In genomic region chr10:82974201-82974600, GRCm38 (mm10) we compare ENCODE assay signal across 15 mouse cellular contexts. TPM values are rescaled to one million over a fixed set of nuclear protein-coding genes. Genes with fewer than 3 reads are reported as not detected.
DNase-seq lines count a peak whose midpoint lies in the region; ATAC-seq lines count a peak whose summit lies in the region.
"Had no signal": no experiment of that assay in that cellular context is flagged by ENCODE, and none has a peak within 500 bp of the region (broad histone marks: within the 10 kb centered on the region; RNA-seq: fewer than 3 reads in every experiment).

No protein-coding gene starts in this region.

- peaks cover 15% of the 10 kb centered on the region for H3K4me1 ChIP-seq in kidney, embryonic 15.5 days
- H3K4me1 ChIP-seq in liver, embryonic 15.5 days (replicated peaks): peaks cover 25% of the 10 kb centered on the region
- H3K4me1 ChIP-seq: midbrain, embryonic 12.5 days; neural tube, embryonic 12.5 days had no signal

- no peak for DNase-seq in kidney, postnatal 36 days
- peak; percentile 49 for DNase-seq in thymus, postnatal 0 days (ENCODE audit: low spot score)
- DNase-seq in cerebellum, postnatal 10 days: no peak
- DNase-seq in cerebellum, postnatal 36 days: no peak
- no peak for DNase-seq in layer of hippocampus, adult 8-10 months (ENCODE audit: low spot score in 2 of 2)
- DNase-seq: adrenal gland, adult 2 months; embryo, embryonic 11 days; kidney, postnatal 4 days had no signal

- ATAC-seq in kidney, embryonic 15.5 days (replicated peaks; ENCODE audit: low FRiP score): peak; percentile 25; the same call in 1 of the 2 replicates
- ATAC-seq in erythroblast, adult 5-6 weeks (replicated peaks; ENCODE audit: low FRiP score, poor library complexity, severe bottlenecking): peak; percentile 54; the same call in 1 of the 2 replicates
- ATAC-seq in liver, embryonic 15.5 days (ENCODE audit: insufficient read depth): peak; percentile 78
- ATAC-seq: hindbrain, embryonic 16.5 days had no signal

- H3K4me3 ChIP-seq in kidney, embryonic 15.5 days (replicated peaks): no peak overlapping the region
- no peak overlapping the region for H3K4me3 ChIP-seq in liver, embryonic 15.5 days (replicated peaks)
- H3K4me3 ChIP-seq: heart, embryonic 13.5 days; midbrain, embryonic 12.5 days; neural tube, embryonic 12.5 days had no signal

- H3K4me2 ChIP-seq in kidney, embryonic 15.5 days: no peak overlapping the region
- H3K4me2 ChIP-seq in liver, embryonic 15.5 days: no peak overlapping the region
- H3K4me2 ChIP-seq: heart, embryonic 13.5 days; midbrain, embryonic 12.5 days; neural tube, embryonic 12.5 days had no signal

- no peaks in the 10 kb centered on the region for H3K27me3 ChIP-seq in kidney, embryonic 15.5 days
- H3K27me3 ChIP-seq in liver, embryonic 15.5 days: peaks cover 16% of the 10 kb centered on the region
- H3K27me3 ChIP-seq: midbrain, embryonic 12.5 days; neural tube, embryonic 12.5 days had no signal

- 87% methylated on average over 5 of the region's 5 CpGs for WGBS in kidney, embryonic 15.5 days
- WGBS in liver, embryonic 15.5 days (ENCODE audit: insufficient replicate concordance): 15% methylated on average over 5 of the region's 5 CpGs

- no peak overlapping the region for H3K9ac ChIP-seq in kidney, embryonic 15.5 days
- H3K9ac ChIP-seq in liver, embryonic 15.5 days: no peak overlapping the region
- H3K9ac ChIP-seq: heart, embryonic 13.5 days; midbrain, embryonic 12.5 days; neural tube, embryonic 12.5 days had no signal

- H3K9me3 ChIP-seq in kidney, embryonic 15.5 days (replicated peaks): no peaks in the 10 kb centered on the region
- H3K9me3 ChIP-seq in liver, embryonic 15.5 days (replicated peaks): no peaks in the 10 kb centered on the region
- H3K9me3 ChIP-seq: heart, embryonic 13.5 days; midbrain, embryonic 12.5 days; neural tube, embryonic 12.5 days had no signal

- H3K27ac ChIP-seq in kidney, embryonic 15.5 days: no peak overlapping the region
- no peak overlapping the region for H3K27ac ChIP-seq in liver, embryonic 15.5 days (replicated peaks)
- H3K27ac ChIP-seq: heart, embryonic 13.5 days; midbrain, embryonic 12.5 days; neural tube, embryonic 12.5 days had no signal

- H3K36me3 ChIP-seq in kidney, embryonic 15.5 days: no peaks in the 10 kb centered on the region
- H3K36me3 ChIP-seq in liver, embryonic 15.5 days (replicated peaks): no peaks in the 10 kb centered on the region
- H3K36me3 ChIP-seq: heart, embryonic 13.5 days; midbrain, embryonic 12.5 days; neural tube, embryonic 12.5 days had no signal

RNA-seq across cellular contexts. Expression of gene Chst11, which starts 11.1 kb away (rescaled TPM):
- 3.8 and 4.7 TPM in 2 replicates for polyA plus RNA-seq in kidney, embryonic 15.5 days (2015; fragmentation: Nextera tagmentation; extraction: Ambion mirVana)
- total RNA-seq in erythroblast, adult 5-6 weeks (2015; ENCODE audit: low replicate concordance): 1.7 and 7.3 TPM in 2 replicates
- total RNA-seq in erythroblast, adult 5-6 weeks (2017; ENCODE audit: low replicate concordance): 7.0 and 9.5 TPM in 2 replicates
- polyA plus RNA-seq in liver, embryonic 15.5 days (2015; fragmentation: Nextera tagmentation; extraction: Ambion mirVana): 1.2 TPM in 2 replicates
- 2.1 TPM in 2 replicates for polyA plus RNA-seq in thymus, postnatal 0 days (2015; fragmentation: Nextera tagmentation; extraction: Ambion mirVana)
- total RNA-seq in layer of hippocampus, adult 8-10 months (2022): 10 to 100 TPM; 50.0 to 55.8 (median 50.9) TPM

Comparison
In these comparisons a context has a peak if more than half of its experiments do, and no peak if none do; other contexts are left out.
1. ATAC-seq: peak in every context shown above with its lines; median percentile 78 in liver, embryonic 15.5 days; 54 in erythroblast, adult 5-6 weeks; 25 in kidney, embryonic 15.5 days.